Mouse (Mus musculus): Measurements from ENCODE around the gene Nploc4. TPM values are rescaled to one million over a fixed set of nuclear protein-coding genes. Genes with fewer than 3 reads are reported as not detected.
"Not testable (repeated sequence)": the region's sequence is repeated elsewhere in the genome, so short reads cannot be mapped to it uniquely, and the experiment has no call there.

Nploc4 gene
- polyA plus RNA-seq, 1 experiment, result 71.4 TPM

DNA sequence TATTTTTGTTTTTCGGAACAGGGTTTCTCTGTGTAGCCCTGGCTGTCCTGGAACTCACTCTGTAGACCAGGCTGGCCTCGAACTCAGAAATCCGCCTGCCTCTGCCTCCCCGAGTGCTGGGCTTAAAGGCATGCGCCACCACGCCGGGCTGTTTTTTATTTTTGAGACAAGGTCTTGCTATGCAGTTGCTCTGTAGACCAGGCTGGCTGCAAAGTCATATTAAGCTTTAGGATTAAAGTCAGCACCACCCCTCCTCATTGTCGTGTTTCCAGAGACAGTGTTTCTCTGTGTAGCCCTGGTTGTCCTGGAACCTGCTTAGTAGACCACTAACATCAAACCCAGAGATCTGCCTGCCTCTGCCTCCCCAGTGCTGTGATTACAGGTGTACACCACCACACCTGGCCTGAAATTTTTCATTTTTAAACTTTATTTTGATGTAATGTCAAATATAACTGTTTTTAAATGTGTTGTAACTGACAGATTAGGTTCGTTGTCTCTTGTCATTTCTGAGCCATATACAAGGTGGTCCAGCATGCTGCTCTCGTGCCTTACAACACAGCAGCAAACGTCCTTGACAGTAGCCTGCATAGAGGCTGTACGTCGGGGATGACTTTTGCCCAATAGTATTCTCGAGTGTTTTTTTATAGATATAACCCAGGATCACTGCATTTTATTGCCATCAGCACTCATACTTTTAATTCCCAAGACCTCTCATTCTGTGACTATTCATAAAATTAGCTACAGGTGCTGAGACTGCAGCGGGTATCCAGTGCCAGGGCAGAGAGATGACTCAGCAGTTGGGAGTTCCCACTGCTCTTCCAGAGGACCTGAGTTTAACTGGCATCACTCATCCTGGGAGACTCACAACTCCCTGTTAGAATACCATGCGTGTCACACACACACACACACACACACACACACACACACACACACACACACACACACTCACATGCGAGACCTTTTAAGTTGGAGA, 82.9 kb downstream of the Nploc4 start:
- DNase-seq (ENCODE audit: low read depth), result no peak

DNA sequence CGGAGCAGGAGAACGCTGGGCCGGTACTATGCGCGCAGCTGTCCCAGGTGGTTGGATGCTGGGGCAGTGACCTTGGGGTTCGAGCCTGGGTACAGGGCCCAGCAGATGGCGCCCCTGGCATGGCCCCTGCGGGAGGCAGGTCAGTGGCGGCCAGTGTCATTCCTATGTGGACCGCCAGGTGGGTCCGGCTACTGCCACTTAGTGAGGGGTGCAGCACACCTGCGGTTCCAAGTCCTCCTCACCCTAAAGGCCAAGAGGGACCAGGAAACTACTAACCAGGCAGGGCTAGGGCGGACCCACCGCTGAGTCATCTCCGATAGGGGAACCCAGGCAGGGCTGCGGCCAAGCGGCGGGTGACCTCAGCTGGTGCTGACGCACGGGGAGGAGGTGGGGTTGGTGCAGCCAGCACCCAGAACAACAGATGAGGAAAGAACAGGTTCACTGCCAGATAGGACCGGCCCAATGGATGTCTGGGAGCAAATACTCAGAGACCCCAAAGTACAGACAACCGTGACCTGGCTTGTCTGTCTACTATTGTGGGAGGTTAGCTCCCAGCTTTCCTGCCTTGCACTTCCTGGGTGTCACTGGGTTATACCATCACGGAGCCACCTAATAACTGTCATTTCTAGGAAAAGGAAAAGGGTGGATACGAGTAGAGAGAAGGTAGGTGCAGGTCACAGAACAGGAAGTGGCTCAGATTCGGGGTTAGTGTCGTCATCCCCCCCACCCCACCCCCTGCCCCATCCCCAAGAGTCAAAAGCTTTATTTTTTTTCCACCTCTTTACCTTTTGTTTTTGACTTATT, 83.8 kb downstream of the Nploc4 start:
- DNase-seq (ENCODE audit: low read depth), result no peak

DNA sequence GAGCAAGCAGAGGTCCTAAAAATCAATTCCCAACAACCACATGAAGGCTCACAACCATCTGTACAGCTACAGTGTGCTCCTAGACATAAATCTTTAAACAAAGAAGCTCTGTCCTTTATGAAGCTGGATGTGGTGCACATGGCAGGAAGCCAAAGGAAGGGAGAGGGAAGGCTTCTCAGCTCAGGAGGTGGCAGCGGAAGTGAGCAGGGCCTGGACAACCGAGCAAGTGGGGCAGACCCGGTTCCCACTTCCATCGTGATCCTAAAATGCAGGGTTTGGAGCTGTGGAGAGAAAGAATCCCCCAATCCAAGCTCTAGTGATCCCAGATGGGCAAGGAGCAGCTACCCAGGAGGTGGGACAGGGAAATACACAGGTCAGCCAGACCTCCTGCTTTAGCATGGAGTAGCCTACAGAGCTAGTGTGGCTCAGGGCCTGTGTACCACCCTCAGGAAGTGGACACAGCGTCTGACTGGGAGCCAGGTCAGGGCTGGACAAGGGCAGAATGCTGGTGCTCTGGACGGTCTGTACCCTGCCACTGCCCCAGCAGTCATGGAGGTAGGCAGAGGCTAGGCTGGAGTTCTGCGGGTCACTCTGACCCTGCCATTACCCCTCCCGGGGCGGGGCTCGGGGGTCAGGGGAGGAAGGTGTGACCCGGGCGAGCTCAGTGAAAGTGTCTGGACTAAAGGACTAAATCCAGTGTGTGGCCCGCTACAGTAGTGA, 84.8 kb downstream of the Nploc4 start:
- DNase-seq (ENCODE audit: low read depth), result no peak

DNA sequence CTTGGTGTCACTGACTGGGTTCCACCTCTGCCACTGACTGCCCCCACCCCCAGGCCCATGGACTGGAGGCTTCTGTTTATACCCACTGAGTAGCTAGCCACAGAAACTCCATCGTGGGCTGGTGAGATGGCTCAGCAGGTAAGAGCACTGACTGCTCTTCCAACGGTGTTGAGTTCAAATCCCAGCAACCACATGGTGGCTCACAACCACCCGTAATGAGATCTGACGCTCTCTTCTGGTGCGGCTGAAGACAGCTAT, 85.5 kb downstream of the Nploc4 start:
- not testable (repeated sequence) for DNase-seq (ENCODE audit: low read depth)

DNA sequence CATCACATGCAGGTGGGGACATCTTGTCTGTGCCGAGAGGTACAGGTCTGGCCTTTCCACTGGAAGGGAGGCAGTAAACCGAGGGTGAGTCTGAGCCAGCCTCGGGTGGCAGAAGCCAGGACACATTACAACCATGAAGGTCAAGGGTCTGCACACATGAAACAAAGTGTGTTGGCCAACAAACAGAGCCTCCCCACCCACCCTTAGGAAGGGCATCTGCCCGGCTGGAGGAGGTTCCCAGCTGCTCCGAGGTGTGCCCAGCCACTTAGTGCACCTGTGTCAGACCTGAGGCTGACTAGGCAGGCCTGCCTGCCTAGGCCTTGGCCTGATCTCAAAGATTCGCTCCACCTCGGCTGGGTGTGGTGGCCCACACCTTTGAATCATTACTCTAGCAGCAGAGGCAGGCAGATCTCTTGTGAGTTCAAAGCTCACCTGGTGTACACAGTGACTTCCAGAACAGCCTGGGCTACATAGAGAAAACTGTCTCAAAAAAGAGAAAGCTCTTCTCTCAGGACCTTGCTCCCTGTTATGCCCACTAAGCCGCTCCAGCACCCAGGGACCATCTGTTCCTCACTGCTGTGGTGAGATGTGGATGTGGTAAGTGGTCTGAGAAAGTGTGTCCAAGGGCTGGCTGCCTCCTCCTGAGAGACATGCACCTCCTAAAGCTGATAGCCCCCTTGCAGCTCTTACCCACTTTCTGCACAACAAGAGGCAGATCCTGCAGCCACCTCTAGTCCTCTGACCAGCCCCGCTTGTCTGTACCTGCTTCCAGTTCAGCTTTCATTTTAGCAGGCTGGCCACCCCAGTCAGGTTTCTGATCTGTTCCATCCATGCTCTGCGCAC, 86.0 kb downstream of the Nploc4 start:
- no peak for DNase-seq (ENCODE audit: low read depth)

DNA sequence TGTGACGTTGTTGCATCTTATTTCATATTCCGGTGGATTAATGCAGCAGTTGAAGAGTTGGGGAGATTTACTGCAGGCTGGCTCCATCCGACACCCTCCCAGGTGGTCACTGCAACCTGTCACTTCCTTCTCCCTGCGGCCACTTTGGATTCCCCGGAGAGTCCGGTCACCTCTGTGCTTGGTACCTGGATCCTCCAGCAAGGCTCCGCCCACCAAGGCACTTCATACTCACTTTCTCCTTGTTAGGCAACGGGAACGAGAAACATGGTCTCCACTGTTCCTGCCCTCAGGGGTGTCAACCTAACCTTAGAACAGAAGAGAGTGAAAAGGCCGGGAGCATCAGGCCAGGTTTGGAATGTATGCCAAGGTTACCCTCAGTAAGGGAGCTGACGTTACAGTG, 86.8 kb downstream of the Nploc4 start:
- no peak for DNase-seq (ENCODE audit: low read depth)

DNA sequence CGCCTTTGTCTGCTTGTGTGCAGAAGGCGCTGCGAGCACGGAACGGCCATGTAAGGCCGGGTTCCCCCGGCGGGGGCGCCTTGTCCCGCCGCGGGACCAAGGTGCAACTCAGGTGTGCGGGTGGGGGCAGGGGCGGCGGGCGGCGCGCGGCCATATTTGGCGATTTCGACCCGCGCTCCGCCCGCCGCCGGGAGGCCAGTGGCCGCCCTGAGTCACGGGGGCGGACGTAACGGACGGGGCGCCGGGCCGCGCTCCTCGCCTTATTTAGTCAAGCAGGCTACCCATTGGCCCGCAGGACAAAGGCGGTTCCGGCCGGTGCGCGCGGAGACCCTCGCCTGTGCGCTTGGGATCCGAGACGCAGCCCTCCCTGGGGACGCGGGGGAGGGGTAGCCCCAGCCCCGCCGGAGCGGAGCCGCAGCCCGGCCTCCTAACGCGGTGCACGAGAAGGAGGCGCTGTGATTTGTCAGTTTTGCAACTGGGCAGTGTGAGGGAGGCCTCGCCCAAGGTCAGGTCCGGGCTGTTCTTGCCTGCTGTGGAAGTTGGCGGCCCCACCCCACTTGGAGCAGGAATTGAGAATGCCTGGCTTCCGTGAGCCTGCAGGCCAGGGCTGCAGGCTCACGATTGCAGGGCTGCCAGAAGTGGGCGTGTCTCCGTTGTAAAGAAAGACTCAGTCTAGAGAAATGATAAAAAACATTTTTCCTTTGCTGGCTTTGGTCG, 87.4 kb downstream of the Nploc4 start:
- no peak for DNase-seq (ENCODE audit: low read depth)

DNA sequence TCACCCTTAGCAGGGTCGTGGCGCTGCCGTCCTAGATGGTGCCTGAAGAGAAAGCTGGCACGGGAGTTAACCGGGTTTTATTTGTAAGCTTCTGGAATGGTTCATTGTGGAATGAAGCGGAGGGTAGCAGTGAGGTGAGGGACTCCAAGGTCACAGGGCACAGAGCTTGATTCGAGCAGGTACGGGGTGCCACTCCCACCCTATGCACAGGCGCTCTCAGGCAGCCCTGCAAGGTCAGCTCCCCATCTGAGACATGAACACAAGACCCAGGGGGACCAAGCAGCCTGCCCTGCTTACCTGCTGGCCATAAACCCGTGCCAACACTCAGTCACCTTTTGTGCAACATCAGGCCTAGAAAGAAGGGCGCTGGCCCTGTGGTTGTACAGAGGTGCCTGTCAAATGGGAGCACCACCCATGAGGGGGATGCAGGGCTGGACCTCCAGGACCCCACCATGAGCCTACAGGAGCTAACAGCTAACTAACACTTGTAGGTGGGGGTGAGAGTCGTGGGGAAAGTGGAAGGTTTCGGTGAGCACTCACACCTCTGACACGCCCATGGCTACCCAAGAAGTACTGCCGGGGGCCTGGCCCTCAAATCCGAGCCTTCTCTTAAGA, 88.0 kb downstream of the Nploc4 start:
- DNase-seq (ENCODE audit: low read depth), result no peak

DNA sequence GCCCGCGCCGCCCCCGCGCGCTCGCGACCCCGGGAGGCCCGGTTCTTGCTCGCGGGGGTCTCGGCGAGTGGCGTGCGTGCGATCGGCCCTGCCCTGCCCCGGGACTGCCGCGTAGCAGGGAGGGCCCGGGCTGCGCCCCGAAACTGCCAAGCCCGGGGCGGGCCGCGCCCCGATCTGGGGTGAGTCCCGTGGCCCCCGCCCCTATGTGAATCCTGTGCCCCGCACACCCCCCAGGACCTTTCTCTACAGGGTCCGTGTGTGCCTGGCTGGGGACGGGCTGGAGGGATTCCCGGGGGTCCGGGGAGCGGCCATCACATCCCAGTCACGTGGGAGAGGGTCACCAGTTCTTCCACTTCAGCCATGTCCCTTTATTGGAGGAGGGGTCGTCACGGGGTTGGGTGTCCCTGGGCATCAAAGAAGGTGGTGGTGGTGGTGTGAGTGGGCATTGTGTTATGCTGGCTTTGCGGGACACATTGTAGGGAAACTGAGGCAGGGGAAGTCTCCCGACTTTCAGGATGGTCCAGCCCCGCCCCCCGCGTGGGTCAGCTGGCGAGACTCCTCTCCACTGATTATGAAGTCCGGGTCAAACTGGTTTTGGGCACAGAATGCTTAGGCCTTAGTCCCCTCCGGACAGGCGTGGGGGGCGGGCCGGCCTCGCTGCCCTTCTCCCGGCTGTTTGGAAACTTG, 88.7 kb downstream of the Nploc4 start:
- no peak for DNase-seq (ENCODE audit: low read depth)

DNA sequence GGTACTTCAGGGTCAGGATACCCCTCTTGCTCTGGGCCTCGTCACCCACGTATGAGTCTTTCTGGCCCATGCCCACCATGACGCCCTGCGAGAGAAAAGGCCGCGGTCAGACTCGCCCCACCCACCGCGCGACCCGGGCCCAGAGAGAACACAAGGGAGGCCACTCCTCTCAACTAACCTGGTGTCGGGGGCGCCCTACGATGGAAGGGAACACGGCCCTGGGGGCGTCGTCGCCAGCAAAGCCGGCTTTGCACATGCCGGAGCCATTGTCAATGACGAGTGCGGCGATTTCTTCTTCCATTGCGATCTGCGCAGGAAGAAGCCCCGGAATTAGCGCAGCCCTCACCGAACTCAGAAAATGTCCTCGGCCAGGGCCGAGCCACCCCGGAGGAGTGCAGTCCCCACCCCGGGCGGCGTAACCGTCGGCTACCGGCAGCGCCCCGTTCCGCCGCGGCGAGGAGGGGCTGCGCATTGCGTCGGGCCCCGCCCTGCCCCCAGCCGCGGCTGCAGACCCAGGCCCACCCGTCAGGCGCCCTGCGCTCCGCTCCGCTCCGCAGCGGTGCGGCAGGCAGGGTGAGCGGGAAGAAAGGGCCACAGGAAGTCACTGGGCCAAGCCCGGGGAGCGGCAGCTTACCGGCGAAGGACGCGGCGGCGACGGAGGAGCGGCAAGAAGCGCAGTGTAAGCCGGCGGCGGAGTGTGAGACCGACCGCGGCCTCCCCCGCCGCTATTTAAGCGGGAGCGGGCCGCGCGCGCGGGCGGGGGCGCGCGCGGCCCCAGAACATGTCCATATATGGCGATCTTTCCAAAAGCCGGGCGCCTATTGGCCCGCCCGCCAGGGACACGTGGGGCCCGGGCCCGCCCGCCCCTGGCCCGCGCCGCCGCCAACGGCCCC, 89.5 kb downstream of the Nploc4 start, which contains the start of gene Actg1:
TSS of gene Actg1 (minus strand) at position 752 of the 893 bp plus-strand sequence.
- DNase-seq (ENCODE audit: low read depth), result no peak

DNA sequence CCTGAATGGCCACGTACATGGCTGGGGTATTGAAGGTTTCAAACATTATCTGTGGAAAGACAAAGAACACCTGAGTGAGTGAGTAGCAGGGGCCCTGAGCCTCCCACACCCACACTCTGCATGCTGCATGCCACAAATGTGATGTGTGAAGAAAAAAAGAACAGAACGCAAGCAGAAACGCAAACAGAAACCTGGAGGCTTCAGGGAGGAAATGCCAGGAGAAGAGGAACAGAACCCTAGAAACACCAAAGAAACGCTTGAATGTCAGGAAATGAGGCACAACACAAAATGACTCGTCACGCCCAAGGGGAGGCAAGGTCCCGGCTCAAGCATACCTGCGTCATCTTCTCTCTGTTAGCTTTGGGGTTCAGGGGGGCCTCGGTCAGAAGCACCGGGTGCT, 90.2 kb downstream of the Nploc4 start:
- no peak for DNase-seq (ENCODE audit: low read depth)

DNA sequence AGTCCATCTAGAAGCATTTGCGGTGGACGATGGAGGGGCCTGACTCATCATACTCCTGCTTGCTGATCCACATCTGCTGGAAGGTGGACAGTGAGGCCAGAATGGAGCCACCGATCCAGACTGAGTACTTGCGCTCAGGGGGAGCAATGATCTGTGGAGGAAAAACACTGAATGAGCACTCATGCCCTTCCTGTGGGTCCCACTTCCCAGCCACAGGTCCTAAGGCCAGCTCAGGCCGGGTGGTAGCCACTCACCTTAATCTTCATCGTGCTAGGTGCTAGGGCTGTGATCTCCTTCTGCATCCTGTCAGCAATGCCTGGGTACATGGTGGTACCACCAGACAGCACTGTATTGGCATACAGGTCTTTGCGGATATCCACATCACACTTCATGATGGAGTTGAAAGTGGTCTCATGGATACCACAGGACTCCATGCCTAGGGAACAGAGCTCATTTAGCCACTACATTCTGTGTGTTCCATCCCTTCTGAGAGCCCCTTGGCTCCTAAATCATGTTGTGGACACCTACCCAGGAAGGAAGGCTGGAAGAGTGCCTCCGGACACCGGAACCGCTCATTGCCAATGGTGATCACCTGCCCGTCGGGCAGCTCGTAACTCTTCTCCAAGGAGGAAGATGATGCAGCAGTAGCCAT, 91.0 kb downstream of the Nploc4 start:
- DNase-seq (ENCODE audit: low read depth), result not testable (repeated sequence)

DNA sequence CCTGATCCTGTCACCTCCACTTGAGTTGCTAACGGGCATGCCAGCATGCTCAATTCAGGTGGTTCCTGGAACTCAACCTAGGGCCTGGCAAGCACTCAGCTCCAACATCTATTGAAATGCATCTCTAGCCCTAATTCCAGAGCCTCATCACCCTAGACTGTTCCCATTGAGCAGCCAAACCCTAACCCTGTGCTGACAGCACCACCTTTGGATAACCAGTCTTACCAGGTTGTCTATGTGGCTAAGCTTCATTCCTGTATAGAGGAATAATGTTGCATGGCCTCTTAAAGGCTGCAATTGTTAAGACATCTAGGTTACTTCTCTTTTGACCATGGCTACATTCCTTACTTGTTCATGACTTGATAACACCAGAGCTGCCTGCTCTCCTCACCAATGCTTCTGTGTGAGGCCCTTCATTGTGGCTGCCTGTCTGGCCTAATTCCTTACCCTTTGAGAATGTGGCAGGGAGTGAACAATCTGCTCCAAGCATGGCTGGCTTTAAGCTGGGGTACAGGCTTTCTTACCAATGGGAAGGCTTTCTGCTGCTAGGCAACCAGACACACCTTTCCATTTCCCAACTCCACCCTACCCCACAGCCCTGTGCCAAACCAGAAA, 92.3 kb downstream of the Nploc4 start:
- DNase-seq (ENCODE audit: low read depth), result no peak

DNA sequence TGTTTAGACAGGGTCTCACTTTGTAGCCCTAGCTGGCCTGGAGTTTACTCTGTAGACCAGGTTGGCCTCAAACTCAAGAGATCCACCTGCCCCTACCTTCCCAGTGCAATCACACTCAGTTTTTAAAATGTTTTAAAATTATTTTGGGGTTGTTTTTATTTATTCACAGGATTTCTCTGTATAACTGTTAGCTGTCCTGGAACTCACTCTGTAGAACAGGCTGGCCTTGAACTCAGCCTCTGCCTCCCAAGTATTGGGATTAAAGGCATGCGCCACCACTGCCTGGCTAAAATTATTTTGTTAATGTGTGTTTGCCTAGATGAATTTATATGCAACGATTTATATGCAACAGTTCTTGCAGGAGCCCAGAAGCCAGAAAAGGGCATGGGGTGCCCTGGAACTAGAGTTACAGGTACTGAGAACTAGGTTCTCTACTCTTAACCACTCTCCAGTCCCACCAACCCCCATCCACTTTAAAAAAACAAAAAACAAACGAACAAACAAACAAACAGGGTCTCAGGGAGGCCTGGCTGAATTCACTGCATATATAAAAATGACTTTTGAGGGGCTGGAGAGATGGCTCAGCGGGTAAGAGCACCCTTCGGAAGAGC, 93.1 kb downstream of the Nploc4 start:
- DNase-seq (ENCODE audit: low read depth), result no peak

DNA sequence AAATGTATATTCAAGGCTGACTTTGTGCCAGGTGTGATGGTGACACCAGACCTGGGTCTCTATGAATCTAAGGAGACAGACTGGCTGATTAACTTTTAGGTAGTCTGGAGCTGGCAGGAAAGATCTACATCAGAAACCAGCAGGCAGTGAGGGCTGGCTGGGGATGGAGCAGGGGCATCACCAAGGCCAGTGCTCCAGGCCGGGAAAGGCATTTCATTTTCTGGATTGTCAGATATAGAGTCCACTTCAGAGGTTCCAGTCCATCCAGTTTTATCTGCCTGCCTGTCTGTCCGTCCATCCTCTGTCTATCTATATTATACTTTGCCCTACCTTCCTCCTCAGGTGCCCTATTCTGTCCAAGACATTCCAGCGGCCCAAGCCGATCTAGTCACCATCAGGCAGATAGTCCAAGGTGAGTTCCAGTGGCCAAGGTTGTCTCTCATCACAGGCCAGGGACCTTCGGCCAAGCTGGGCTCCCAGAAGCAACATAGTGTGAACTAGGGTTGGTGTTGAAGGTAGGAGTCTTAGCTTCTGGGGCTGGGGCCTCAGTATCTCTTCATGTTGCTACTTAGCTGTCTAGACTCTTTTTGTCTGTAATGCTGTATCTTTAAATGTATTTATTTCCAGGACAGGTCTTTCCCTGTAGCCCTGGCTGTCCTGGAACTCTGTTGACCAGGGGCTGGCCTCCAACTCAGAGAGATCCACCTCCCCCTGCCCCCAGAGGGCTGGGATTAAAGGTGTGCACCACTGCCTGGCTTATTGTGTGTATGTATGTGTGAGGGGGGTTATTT, 93.8 kb downstream of the Nploc4 start:
- no peak for DNase-seq (ENCODE audit: low read depth)

DNA sequence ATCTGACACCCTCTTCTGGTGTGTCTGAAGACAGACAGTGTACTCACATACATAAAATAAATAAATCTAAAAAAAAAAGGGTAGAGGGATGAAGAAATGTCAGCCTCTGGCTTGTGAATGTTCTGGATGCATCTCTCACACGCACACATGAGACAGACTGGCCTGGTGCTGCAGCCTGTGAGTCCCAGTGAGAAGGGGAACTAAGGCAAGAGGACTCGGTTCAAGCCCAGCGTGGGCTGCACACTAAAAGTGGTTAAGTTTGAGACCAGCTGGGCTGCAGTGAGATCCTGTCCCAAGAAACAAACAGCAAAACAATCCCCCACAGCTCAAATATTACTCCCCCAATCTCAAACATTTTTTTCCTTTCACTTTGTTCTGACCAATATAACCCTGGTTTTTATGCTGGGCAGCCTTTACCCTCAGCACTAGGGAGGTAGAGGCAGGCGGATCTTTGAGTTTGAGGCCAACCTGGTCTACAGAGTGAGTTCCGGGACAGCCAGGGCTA, 94.8 kb downstream of the Nploc4 start:
- DNase-seq (ENCODE audit: low read depth), result no peak
